Mouse (Mus musculus) limb, embryonic 10.5 days (tissue): Measurements from ENCODE around the gene Pik3c2b. TPM values are rescaled to one million over a fixed set of nuclear protein-coding genes. Genes with fewer than 3 reads are reported as not detected.
"Not testable (repeated sequence)": the region's sequence is repeated elsewhere in the genome, so short reads cannot be mapped to it uniquely, and the experiment has no call there.

Experiments
- DNase-seq: peaks from one replicate; pipeline ENCODE4 v3.0.0-alpha.2; 2017; ENCODE audit warnings: low spot score
- H3K27ac ChIP-seq: fragments of 300-500 bp; sonication (generic); 2 replicates; pipeline ENCODE4 v1.5.1; 2016; ENCODE audit warnings: mild to moderate bottlenecking
- H3K27me3 ChIP-seq: fragments of 300-500 bp; sonication (generic); 2 replicates; pipeline ENCODE4 v1.6.1; 2016; ENCODE audit warnings: low read depth, mild to moderate bottlenecking; ENCODE audit not compliant: poor library complexity, severe bottlenecking
- H3K36me3 ChIP-seq: fragments of 300-500 bp; sonication (generic); 2 replicates; pipeline ENCODE4 v1.6.1; 2016; ENCODE audit warnings: mild to moderate bottlenecking, moderate library complexity
- H3K4me1 ChIP-seq: fragments of 300-500 bp; sonication (generic); 2 replicates; pipeline ENCODE4 v1.6.1; 2016
- H3K4me3 ChIP-seq: fragments of 300-500 bp; sonication (generic); 2 replicates; pipeline ENCODE4 v1.5.1; 2016; ENCODE audit warnings: mild to moderate bottlenecking, moderate library complexity
- H3K9me3 ChIP-seq: fragments of 300-500 bp; sonication (generic); replicated peaks from 2 replicates; pipeline ENCODE4 v1.6.1; 2016; ENCODE audit warnings: mild to moderate bottlenecking
- WGBS: fragments of 180-500 bp; shearing (Covaris S2); methylation state at CpG from one replicate; pipeline ENCODE4 v1.1.7; 2016; 5-methylcytosine and 5-hydroxymethylcytosine counted together
- polyA plus RNA-seq: library from polyadenylated mRNA; unstranded; fragments of >200 nt; fragmentation: Nextera tagmentation; extraction: Ambion mirVana; gene quantifications from 2 replicates; pipeline ENCODE4 v1.2.1, GENCODE M21; 2016

Pik3c2b gene
- polyA plus RNA-seq, result 6.1 and 7.4 TPM in 2 replicates

GRCm38 (mm10) chr1:133045011-133045860 lies at the start of gene Pik3c2b:
Gene Pik3c2b, plus strand, starts transcription at chr1:133045667.
- H3K36me3 ChIP-seq, result no peaks in the 10 kb centered on the region
- no peaks in the 10 kb centered on the region for H3K9me3 ChIP-seq
- H3K27ac ChIP-seq, result peak within 1 kb of the TSS; percentile 95
- H3K27me3 ChIP-seq, result peaks cover 20% of the 10 kb centered on the region
- H3K4me1 ChIP-seq, result peaks cover 43% of the 10 kb centered on the region
- H3K4me3 ChIP-seq, result peak within 1 kb of the TSS; percentile 88
- no peak for DNase-seq
- 2% methylated on average over 15 of the region's 15 CpGs for WGBS

GRCm38 (mm10) chr1:133000347-133000746 lies 45.1 kb upstream of the Pik3c2b start:
- Histone ChIP-seq H3K36me3 (peaks cover 99% of the 10 kb centered on the region), H3K4me3 (no peak overlapping the region), H3K9me3 (no peaks in the 10 kb centered on the region), H3K27me3 (no peaks in the 10 kb centered on the region), H3K4me1 (no peaks in the 10 kb centered on the region), H3K27ac (no peak overlapping the region)
- 95% methylated on average over 6 of the region's 6 CpGs for WGBS
- DNase-seq, result no peak

- 94% methylated on average over 3 of the region's 3 CpGs for whole genome bisulfite sequencing
- Histone ChIP-seq H3K4me1 (no peaks in the 10 kb centered on the region), H3K36me3 (peaks cover 91% of the 10 kb centered on the region), H3K27ac (no peak overlapping the region), H3K4me3 (no peak overlapping the region), H3K9me3 (no peaks in the 10 kb centered on the region), H3K27me3 (no peaks in the 10 kb centered on the region)
- no peak for DNase-seq
Measured at GRCm38 (mm10) chr1:133006571-133006970, 38.9 kb upstream of the Pik3c2b start.

- H3K27me3 ChIP-seq, result no peaks in the 10 kb centered on the region
- H3K9me3 ChIP-seq, result no peaks in the 10 kb centered on the region
- 92% methylated on average over 12 of the region's 13 CpGs for WGBS
- H3K4me3 ChIP-seq, result no peak overlapping the region
- DNase-seq, result no peak
- no peaks in the 10 kb centered on the region for H3K4me1 ChIP-seq
- H3K36me3 ChIP-seq, result peaks cover 89% of the 10 kb centered on the region
- H3K27ac ChIP-seq, result no peak overlapping the region
Measured at GRCm38 (mm10) chr1:133011955-133012841, 33.3 kb upstream of the Pik3c2b start.

GRCm38 (mm10) chr1:133013331-133013730 lies 32.1 kb upstream of the Pik3c2b start:
- Histone ChIP-seq H3K9me3 (no peaks in the 10 kb centered on the region), H3K36me3 (peaks cover 91% of the 10 kb centered on the region), H3K27me3 (no peaks in the 10 kb centered on the region), H3K4me3 (no peak overlapping the region), H3K4me1 (no peaks in the 10 kb centered on the region), H3K27ac (no peak overlapping the region)
- no peak for DNase-seq

GRCm38 (mm10) chr1:133014196-133014595 lies 31.3 kb upstream of the Pik3c2b start:
- peaks cover 91% of the 10 kb centered on the region for H3K36me3 ChIP-seq
- H3K9me3 ChIP-seq, result no peaks in the 10 kb centered on the region
- no peak for DNase-seq
- no peaks in the 10 kb centered on the region for H3K27me3 ChIP-seq
- H3K4me3 ChIP-seq, result no peak overlapping the region
- no peak overlapping the region for H3K27ac ChIP-seq
- WGBS, result 90% methylated on average over 1 of the region's 1 CpGs
- H3K4me1 ChIP-seq, result no peaks in the 10 kb centered on the region

- no peak for DNase-seq
- 97% methylated on average over 9 of the region's 9 CpGs for WGBS
- no peak overlapping the region for H3K4me3 ChIP-seq
- no peaks in the 10 kb centered on the region for H3K27me3 ChIP-seq
- H3K36me3 ChIP-seq, result peaks cover 73% of the 10 kb centered on the region
- no peaks in the 10 kb centered on the region for H3K9me3 ChIP-seq
- H3K27ac ChIP-seq, result no peak overlapping the region
- H3K4me1 ChIP-seq, result no peaks in the 10 kb centered on the region
Measured at GRCm38 (mm10) chr1:133016775-133017428, 28.6 kb upstream of the Pik3c2b start.

GRCm38 (mm10) chr1:133018580-133018979 lies 26.9 kb upstream of the Pik3c2b start:
- Histone ChIP-seq H3K4me3 (no peak overlapping the region), H3K36me3 (peaks cover 68% of the 10 kb centered on the region), H3K9me3 (no peaks in the 10 kb centered on the region), H3K27ac (no peak overlapping the region), H3K27me3 (no peaks in the 10 kb centered on the region), H3K4me1 (no peaks in the 10 kb centered on the region)
- no peak for DNase-seq
- WGBS, result 84% methylated on average over 2 of the region's 2 CpGs

GRCm38 (mm10) chr1:133019312-133019711 lies 26.2 kb upstream of the Pik3c2b start:
- Histone ChIP-seq H3K36me3 (peaks cover 61% of the 10 kb centered on the region), H3K4me3 (no peak overlapping the region), H3K9me3 (no peaks in the 10 kb centered on the region), H3K27ac (no peak overlapping the region), H3K4me1 (peaks cover 6% of the 10 kb centered on the region; the same call in 1 of the 2 replicates), H3K27me3 (no peaks in the 10 kb centered on the region)
- DNase-seq, result no peak

- H3K36me3 ChIP-seq, result peaks cover 52% of the 10 kb centered on the region
- H3K27me3 ChIP-seq, result no peaks in the 10 kb centered on the region
- no peaks in the 10 kb centered on the region for H3K9me3 ChIP-seq
- no peak overlapping the region for H3K27ac ChIP-seq
- no peak for DNase-seq
- peaks cover 7% of the 10 kb centered on the region; the same call in 1 of the 2 replicates for H3K4me1 ChIP-seq
- 84% methylated on average over 3 of the region's 3 CpGs for WGBS
- H3K4me3 ChIP-seq, result no peak overlapping the region
Measured at GRCm38 (mm10) chr1:133020137-133020894, 25.2 kb upstream of the Pik3c2b start.

- peaks cover 7% of the 10 kb centered on the region; the same call in 1 of the 2 replicates for H3K4me1 ChIP-seq
- H3K27ac ChIP-seq, result no peak overlapping the region
- no peaks in the 10 kb centered on the region for H3K27me3 ChIP-seq
- H3K36me3 ChIP-seq, result peaks cover 43% of the 10 kb centered on the region
- H3K4me3 ChIP-seq, result no peak overlapping the region
- no peak for DNase-seq
- H3K9me3 ChIP-seq, result no peaks in the 10 kb centered on the region
- 94% methylated on average over 7 of the region's 7 CpGs for WGBS
Measured at GRCm38 (mm10) chr1:133021391-133021790, 24.1 kb upstream of the Pik3c2b start.

- H3K9me3 ChIP-seq, H3K27me3 ChIP-seq, H3K4me1 ChIP-seq, H3K4me3 ChIP-seq, H3K27ac ChIP-seq, DNase-seq: not testable (repeated sequence)
- peaks cover 37% of the 10 kb centered on the region for H3K36me3 ChIP-seq
- WGBS, result 95% methylated on average over 2 of the region's 2 CpGs
Measured at GRCm38 (mm10) chr1:133021971-133022370, 23.5 kb upstream of the Pik3c2b start.
